Mouse (Mus musculus) small intestine, adult 2 months (tissue): ENCODE measurements around the gene Mad1l1. TPM values are rescaled to one million over a fixed set of nuclear protein-coding genes. Genes with fewer than 3 reads are reported as not detected.

Source experiments
- H3K27ac ChIP-seq: fragments of 200-500 bp; 2 replicates; pipeline ENCODE4 v1.5.1; 2012; ENCODE audit warnings: low read depth, low read length, control low read depth, inconsistent platforms; ENCODE audit not compliant: insufficient read depth
- H3K27me3 ChIP-seq: fragments of 200-500 bp; 2 replicates; pipeline ENCODE4 v1.6.1; 2012; ENCODE audit warnings: mild to moderate bottlenecking, moderate library complexity, low read length, inconsistent platforms; ENCODE audit not compliant: control insufficient read depth, insufficient read depth
- H3K36me3 ChIP-seq: fragments of 200-500 bp; 2 replicates; pipeline ENCODE4 v1.6.1; 2012; ENCODE audit warnings: mild to moderate bottlenecking, low read length, control low read depth, inconsistent platforms; ENCODE audit not compliant: control insufficient read depth, insufficient read depth
- H3K4me1 ChIP-seq: fragments of 200-500 bp; 2 replicates; pipeline ENCODE4 v1.6.1; 2012; ENCODE audit warnings: low read length, inconsistent platforms, mixed read lengths; ENCODE audit not compliant: control insufficient read depth, insufficient read depth, insufficient read length
- H3K4me3 ChIP-seq: fragments of 200-500 bp; 2 replicates; pipeline ENCODE4 v1.5.1; 2012; ENCODE audit warnings: low read depth, mild to moderate bottlenecking, control low read depth, inconsistent platforms, low read length, moderate library complexity
- CTCF ChIP-seq: fragments of 200-500 bp; IDR thresholded peaks from 2 replicates; pipeline ENCODE4 v1.5.1; 2012; ENCODE audit warnings: low read depth, mild to moderate bottlenecking, control low read depth, inconsistent platforms, low read length, moderate library complexity, mixed read lengths; ENCODE audit not compliant: insufficient replicate concordance, insufficient read length; ENCODE audit errors: extremely low read depth
- POLR2A ChIP-seq: fragments of 200-500 bp; IDR thresholded peaks from 2 replicates; pipeline ENCODE4 v1.6.1; 2012; ENCODE audit warnings: low read depth, mild to moderate bottlenecking, control low read depth, inconsistent platforms, low read length, moderate library complexity
- WGBS: fragments of 180-500 bp; shearing (Covaris S2); methylation state at CpG from one replicate; pipeline ENCODE4 v1.1.7; 2018; 5-methylcytosine and 5-hydroxymethylcytosine counted together
- polyA plus RNA-seq: library from polyadenylated mRNA; depleted of rRNA; stranded (reverse); fragments of >200 nt; gene quantifications from 2 replicates; pipeline ENCODE4 v1.2.3, GENCODE M21; 2012

The Mad1l1 gene
- polyA plus RNA-seq, 1 experiment: 22.9 TPM

- H3K27ac ChIP-seq: no peak overlapping the region
- H3K27me3 ChIP-seq: no peaks in the 10 kb centered on the region
- no peaks in the 10 kb centered on the region for H3K36me3 ChIP-seq
- H3K4me3 ChIP-seq: no peak overlapping the region
- TF ChIP-seq POLR2A (no peak), CTCF (no peak)
- H3K4me1 ChIP-seq: no peaks in the 10 kb centered on the region
- WGBS: 84% methylated on average over 6 of the region's 6 CpGs
These were observed 154.3 kb downstream of the Mad1l1 start for GRCm38 (mm10) chr5:140167080-140167479.

DNA sequence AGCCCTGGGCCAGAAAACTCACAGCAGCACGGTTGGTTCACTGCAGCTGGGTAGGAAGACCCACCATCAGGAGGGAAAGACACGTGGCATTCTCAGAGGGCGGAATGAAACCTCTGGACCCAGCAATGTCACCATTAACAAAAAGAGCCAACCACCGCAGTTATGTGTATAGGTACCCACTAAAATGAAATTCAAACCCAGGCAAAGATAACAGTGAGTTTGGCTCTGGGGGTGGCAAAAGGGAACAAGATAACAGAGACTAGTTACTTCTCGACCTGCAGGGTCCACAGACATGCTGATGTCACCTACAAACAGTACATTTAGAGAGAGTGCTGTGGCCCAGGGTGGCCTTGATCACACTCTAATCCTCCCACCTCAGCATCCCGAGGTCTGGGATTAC lies 157.4 kb downstream of the Mad1l1 start:
- no peak for TF ChIP-seq CTCF
- H3K4me1 ChIP-seq: no peaks in the 10 kb centered on the region
- no peak overlapping the region for H3K4me3 ChIP-seq
- no peak overlapping the region for H3K27ac ChIP-seq
- no peaks in the 10 kb centered on the region for H3K27me3 ChIP-seq
- no peaks in the 10 kb centered on the region for H3K36me3 ChIP-seq
- 86% methylated on average over 6 of the region's 6 CpGs for WGBS

DNA sequence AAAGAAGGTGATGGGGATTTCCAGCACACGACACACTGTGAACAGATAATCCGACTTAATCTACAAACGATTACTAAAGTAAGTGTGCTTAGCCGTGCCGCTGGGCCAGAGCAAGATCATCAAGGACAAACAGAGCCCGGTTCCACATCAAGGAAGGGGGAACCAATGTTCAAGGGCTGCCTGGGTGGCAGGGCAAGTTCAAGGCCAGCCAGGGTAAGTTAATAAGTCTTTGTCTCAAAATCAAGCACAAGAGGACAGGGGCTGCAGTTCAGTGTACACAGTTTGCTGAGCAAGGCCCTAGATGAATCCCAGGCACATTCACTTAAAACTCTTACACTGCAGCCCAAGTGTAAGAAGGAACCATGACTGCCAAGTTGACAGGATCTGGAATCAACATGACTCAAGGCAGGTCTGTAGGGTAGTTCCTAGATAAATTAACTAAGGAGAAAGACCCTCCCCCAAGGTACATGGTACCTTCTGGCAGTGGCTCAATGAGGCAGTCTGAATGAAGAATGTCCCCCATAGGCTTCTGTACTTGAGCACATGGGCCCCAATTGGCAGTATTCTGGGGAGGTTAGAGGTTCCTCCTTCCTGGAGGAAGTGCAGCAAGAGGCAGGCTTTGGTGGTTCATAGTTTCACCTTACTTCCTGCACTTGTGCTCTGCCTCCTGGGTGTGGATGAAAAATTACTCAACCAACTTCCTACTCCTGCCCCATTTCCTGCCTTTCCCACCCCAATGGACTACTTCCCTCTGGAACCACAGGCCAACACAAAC lies 159.1 kb downstream of the Mad1l1 start:
- no peak overlapping the region for H3K27ac ChIP-seq
- WGBS: 78% methylated on average over 6 of the region's 6 CpGs
- TF ChIP-seq CTCF: no peak
- TF ChIP-seq POLR2A: no peak

DNA sequence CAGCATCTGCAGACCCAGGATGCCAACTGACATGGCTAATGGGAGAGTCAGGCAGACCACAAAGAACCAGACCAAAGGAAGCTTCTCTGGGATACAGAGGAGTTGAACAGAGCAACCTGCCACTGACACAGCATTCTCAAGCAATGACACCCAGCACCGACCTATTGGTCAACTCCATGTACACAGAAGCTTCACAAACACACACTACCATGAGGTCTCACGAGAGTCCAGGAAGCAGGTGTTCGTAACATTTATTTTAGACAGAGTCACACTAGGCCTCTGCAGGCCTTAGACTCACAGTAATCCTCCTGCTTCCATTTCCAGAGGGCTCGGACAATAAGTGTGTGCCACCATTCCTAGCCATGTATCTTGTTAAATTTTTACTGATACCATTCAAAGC lies 162.3 kb downstream of the Mad1l1 start:
- Histone ChIP-seq H3K4me3 (no peak overlapping the region), H3K4me1 (peaks cover 2% of the 10 kb centered on the region; the same call in 1 of the 2 replicates), H3K36me3 (no peaks in the 10 kb centered on the region), H3K27ac (no peak overlapping the region), H3K27me3 (no peaks in the 10 kb centered on the region)
- WGBS: 94% methylated on average over 4 of the region's 4 CpGs
- no peak for TF ChIP-seq CTCF

More for the DNA sequence above, 159.1 kb downstream of the Mad1l1 start:
- H3K4me3 ChIP-seq: no peak overlapping the region
- H3K27me3 ChIP-seq: no peaks in the 10 kb centered on the region
- H3K4me1 ChIP-seq: peaks cover 2% of the 10 kb centered on the region; the same call in 1 of the 2 replicates
- no peaks in the 10 kb centered on the region for H3K36me3 ChIP-seq

DNA sequence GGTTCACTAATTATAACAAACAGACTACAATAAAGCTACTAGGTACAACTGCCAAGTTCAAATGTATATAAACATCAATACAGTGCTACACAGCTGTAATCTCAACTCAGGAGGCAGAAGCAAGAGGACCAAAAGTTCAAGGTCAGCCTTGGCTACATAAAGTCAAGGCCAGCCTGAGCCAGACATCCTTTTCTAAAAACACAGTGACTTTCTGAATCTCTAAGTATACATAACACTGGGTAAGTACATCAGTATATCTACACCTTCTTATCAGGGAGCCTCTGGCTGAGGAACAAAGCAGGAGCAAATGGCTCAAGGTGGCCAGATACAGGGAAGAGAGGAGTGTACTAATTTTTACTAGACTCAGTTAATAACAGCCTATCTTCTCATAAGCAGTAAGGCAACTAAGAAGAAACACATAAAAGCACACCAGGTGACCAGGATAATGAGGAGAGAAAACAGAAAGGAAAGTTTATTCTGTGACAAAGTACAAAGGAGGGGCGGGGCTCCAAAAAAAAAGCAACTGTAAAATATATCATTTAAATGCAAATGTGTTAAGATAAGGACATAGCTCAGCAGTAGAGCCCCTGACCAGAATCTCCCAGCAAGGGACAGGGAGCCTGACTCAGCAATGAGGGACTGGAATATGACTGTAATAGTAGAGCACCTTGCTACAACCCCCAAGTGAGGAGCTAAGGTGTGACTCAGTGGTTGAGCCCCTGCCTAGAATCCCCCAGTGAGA lies 163.3 kb downstream of the Mad1l1 start:
- TF ChIP-seq POLR2A (no peak), CTCF (no peak)
- WGBS: 38% methylated on average over 1 of the region's 1 CpGs
- Histone ChIP-seq H3K4me1 (peaks cover 2% of the 10 kb centered on the region; the same call in 1 of the 2 replicates), H3K27ac (no peak overlapping the region), H3K4me3 (no peak overlapping the region), H3K36me3 (no peaks in the 10 kb centered on the region), H3K27me3 (no peaks in the 10 kb centered on the region)

GRCm38 (mm10) chr5:140154166-140154565 lies 167.2 kb downstream of the Mad1l1 start:
- Histone ChIP-seq H3K4me1 (peaks cover 2% of the 10 kb centered on the region; the same call in 1 of the 2 replicates), H3K27me3 (no peaks in the 10 kb centered on the region), H3K27ac (no peak overlapping the region), H3K36me3 (no peaks in the 10 kb centered on the region), H3K4me3 (no peak overlapping the region)
- TF ChIP-seq CTCF (no peak), POLR2A (no peak)
- 78% methylated on average over 3 of the region's 3 CpGs for WGBS

- Histone ChIP-seq H3K27me3 (no peaks in the 10 kb centered on the region), H3K36me3 (no peaks in the 10 kb centered on the region), H3K27ac (no peak overlapping the region), H3K4me3 (no peak overlapping the region), H3K4me1 (no peaks in the 10 kb centered on the region)
- TF ChIP-seq CTCF: no peak
- TF ChIP-seq POLR2A: no peak
- 81% methylated on average over 2 of the region's 2 CpGs for WGBS
These were observed 169.5 kb downstream of the Mad1l1 start for GRCm38 (mm10) chr5:140151871-140152270.
